Mouse (Mus musculus): ENCODE measurements at regions not wholly inside any gene's neighbourhood (a gene's known extent, or its start where the extent isn't known, plus 50 kb on each side); places are given as distances from the start of the nearest gene placed in this dataset.

GRCm38 (mm10) chr10:37368997-37369679 is 230.4 kb upstream of the Marcks start:
- 92% methylated on average over 5 of the region's 5 CpGs for WGBS
- Histone ChIP-seq H3K36me3 (ENCODE audit: insufficient read depth, low read length) (no peaks in the 10 kb centered on the region), H3K4me3 (ENCODE audit: low read depth, low read length) (no peak overlapping the region), H3K4me1 (ENCODE audit: insufficient read depth, low read length) (no peaks in the 10 kb centered on the region), H3K9me3 (ENCODE audit: low read length) (no peaks in the 10 kb centered on the region), H3K9ac (replicated peaks; ENCODE audit: low read length, poor library complexity, severe bottlenecking) (no peak overlapping the region), H3K4me2 (ENCODE audit: low read depth, low read length, poor library complexity, severe bottlenecking) (no peak overlapping the region), H3K27ac (ENCODE audit: low read depth, low read length) (no peak overlapping the region), H3K27me3 (ENCODE audit: insufficient read depth, low read length) (no peaks in the 10 kb centered on the region)
- TF ChIP-seq CTCF (IDR thresholded peaks at IDR 0.05): no peak
- no peak for ATAC-seq (ENCODE audit: low FRiP score)
- no peak for DNase-seq (ENCODE audit: low spot score)

- no peak overlapping the region for H3K9ac ChIP-seq (replicated peaks; ENCODE audit: low read length, poor library complexity, severe bottlenecking)
- DNase-seq (ENCODE audit: low spot score) (no peak), ATAC-seq (ENCODE audit: low FRiP score) (no peak)
- no peaks in the 10 kb centered on the region for H3K27me3 ChIP-seq (ENCODE audit: insufficient read depth, low read length)
- no peak for TF ChIP-seq CTCF (IDR thresholded peaks at IDR 0.05)
- H3K36me3 ChIP-seq (ENCODE audit: insufficient read depth, low read length): no peaks in the 10 kb centered on the region
- H3K4me2 ChIP-seq (ENCODE audit: low read depth, low read length, poor library complexity, severe bottlenecking): no peak overlapping the region
- H3K4me3 ChIP-seq (ENCODE audit: low read depth, low read length): no peak overlapping the region
- WGBS: 99% methylated on average over 4 of the region's 4 CpGs
- no peaks in the 10 kb centered on the region for H3K4me1 ChIP-seq (ENCODE audit: insufficient read depth, low read length)
- H3K27ac ChIP-seq (ENCODE audit: low read depth, low read length): no peak overlapping the region
- H3K9me3 ChIP-seq (ENCODE audit: low read length): no peaks in the 10 kb centered on the region
Observed at GRCm38 (mm10) chr10:37367796-37368195, 229.1 kb upstream of the Marcks start.

GRCm38 (mm10) chr10:37364506-37364905 is 225.8 kb upstream of the Marcks start:
- Histone ChIP-seq H3K9ac (replicated peaks; ENCODE audit: low read length, poor library complexity, severe bottlenecking) (no peak overlapping the region), H3K27me3 (ENCODE audit: insufficient read depth, low read length) (no peaks in the 10 kb centered on the region), H3K4me3 (ENCODE audit: low read depth, low read length) (no peak overlapping the region), H3K36me3 (ENCODE audit: insufficient read depth, low read length) (no peaks in the 10 kb centered on the region), H3K9me3 (ENCODE audit: low read length) (no peaks in the 10 kb centered on the region), H3K4me1 (ENCODE audit: insufficient read depth, low read length) (no peaks in the 10 kb centered on the region), H3K27ac (ENCODE audit: low read depth, low read length) (no peak overlapping the region), H3K4me2 (ENCODE audit: low read depth, low read length, poor library complexity, severe bottlenecking) (no peak overlapping the region)
- ATAC-seq (ENCODE audit: low FRiP score): no peak
- TF ChIP-seq CTCF (IDR thresholded peaks at IDR 0.05): no peak
- WGBS: 51% methylated on average over 4 of the region's 4 CpGs
- DNase-seq (ENCODE audit: low spot score): no peak

GRCm38 (mm10) chr10:37360985-37361384 is 222.3 kb upstream of the Marcks start:
- DNase-seq (ENCODE audit: low spot score): no peak
- no peaks in the 10 kb centered on the region for H3K9me3 ChIP-seq (ENCODE audit: low read length)
- H3K9ac ChIP-seq (replicated peaks; ENCODE audit: low read length, poor library complexity, severe bottlenecking): no peak overlapping the region

GRCm38 (mm10) chr10:37358900-37359299 is 220.2 kb upstream of the Marcks start:
- H3K27me3 ChIP-seq (ENCODE audit: insufficient read depth, low read length): no peaks in the 10 kb centered on the region
- no peak for TF ChIP-seq CTCF (IDR thresholded peaks at IDR 0.05)
- ATAC-seq (ENCODE audit: low FRiP score) (no peak), DNase-seq (ENCODE audit: low spot score) (no peak)
- H3K9me3 ChIP-seq (ENCODE audit: low read length): no peaks in the 10 kb centered on the region
- H3K4me1 ChIP-seq (ENCODE audit: insufficient read depth, low read length): 0 out of 2 replicates have a peak, but pooled peaks cover 7% of the 10 kb centered on the region
- no peaks in the 10 kb centered on the region for H3K36me3 ChIP-seq (ENCODE audit: insufficient read depth, low read length)
- H3K4me3 ChIP-seq (ENCODE audit: low read depth, low read length): no peak overlapping the region
- no peak overlapping the region for H3K27ac ChIP-seq (ENCODE audit: low read depth, low read length)
- H3K9ac ChIP-seq (replicated peaks; ENCODE audit: low read length, poor library complexity, severe bottlenecking): no peak overlapping the region
- no peak overlapping the region for H3K4me2 ChIP-seq (ENCODE audit: low read depth, low read length, poor library complexity, severe bottlenecking)

More at GRCm38 (mm10) chr10:37360985-37361384, 222.3 kb upstream of the Marcks start:
- H3K4me1 ChIP-seq (ENCODE audit: insufficient read depth, low read length): 0 out of 2 replicates have a peak, but pooled peaks cover 7% of the 10 kb centered on the region
- H3K27ac ChIP-seq (ENCODE audit: low read depth, low read length): no peak overlapping the region
- H3K4me2 ChIP-seq (ENCODE audit: low read depth, low read length, poor library complexity, severe bottlenecking): no peak overlapping the region
- H3K36me3 ChIP-seq (ENCODE audit: insufficient read depth, low read length): no peaks in the 10 kb centered on the region
- no peak overlapping the region for H3K4me3 ChIP-seq (ENCODE audit: low read depth, low read length)
- 91% methylated on average over 3 of the region's 3 CpGs for WGBS
- ATAC-seq (ENCODE audit: low FRiP score): no peak
- H3K27me3 ChIP-seq (ENCODE audit: insufficient read depth, low read length): no peaks in the 10 kb centered on the region
- no peak for TF ChIP-seq CTCF (IDR thresholded peaks at IDR 0.05)

- ATAC-seq (ENCODE audit: low FRiP score) (no peak), DNase-seq (ENCODE audit: low spot score) (no peak)
- H3K4me3 ChIP-seq (ENCODE audit: low read depth, low read length): no peak overlapping the region
- H3K27ac ChIP-seq (ENCODE audit: low read depth, low read length): peak overlapping the region; percentile 65
- no peaks in the 10 kb centered on the region for H3K27me3 ChIP-seq (ENCODE audit: insufficient read depth, low read length)
- H3K4me1 ChIP-seq (ENCODE audit: insufficient read depth, low read length): 0 out of 2 replicates have a peak, but pooled peaks cover 7% of the 10 kb centered on the region
- no peak overlapping the region for H3K4me2 ChIP-seq (ENCODE audit: low read depth, low read length, poor library complexity, severe bottlenecking)
- TF ChIP-seq CTCF (IDR thresholded peaks at IDR 0.05): no peak
- 50% methylated on average over 5 of the region's 5 CpGs for WGBS
- H3K36me3 ChIP-seq (ENCODE audit: insufficient read depth, low read length): no peaks in the 10 kb centered on the region
- no peak overlapping the region for H3K9ac ChIP-seq (replicated peaks; ENCODE audit: low read length, poor library complexity, severe bottlenecking)
- no peaks in the 10 kb centered on the region for H3K9me3 ChIP-seq (ENCODE audit: low read length)
Observed at GRCm38 (mm10) chr10:37358334-37358733, 219.6 kb upstream of the Marcks start.

Data from midbrain, postnatal 0 days (tissue).